Mouse (Mus musculus): Measurements from ENCODE around the gene Uox.

The Uox gene

GRCm38 (mm10) chr3:146586616-146587015 is 16.4 kb downstream of the Uox start:
- DNase-seq: no peak

DNA sequence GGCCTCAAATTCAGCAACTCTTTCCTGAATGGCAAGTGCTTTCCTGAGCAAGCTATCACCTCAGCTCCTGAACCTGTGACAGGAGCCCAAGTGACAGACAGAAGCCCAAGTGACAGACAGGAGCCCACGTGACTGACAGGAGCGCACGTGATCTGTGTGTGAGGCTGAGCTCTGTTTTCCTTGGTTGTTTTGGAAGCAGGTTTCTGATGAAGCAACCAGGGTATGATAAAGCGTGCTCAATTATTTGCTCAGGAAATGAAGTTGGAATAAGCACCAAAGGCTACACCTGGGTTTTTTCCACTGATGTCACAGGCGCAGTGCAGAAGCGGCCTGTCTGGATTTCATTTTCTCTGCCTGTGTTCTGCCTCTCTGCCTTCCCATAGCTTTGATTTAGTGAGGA is 19.3 kb downstream of the Uox start:
- no peak for DNase-seq

GRCm38 (mm10) chr3:146591159-146591558 is 20.9 kb downstream of the Uox start:
- DNase-seq: no peak

- DNase-seq: no peak
Measured at GRCm38 (mm10) chr3:146591601-146592000, 21.4 kb downstream of the Uox start.

DNA sequence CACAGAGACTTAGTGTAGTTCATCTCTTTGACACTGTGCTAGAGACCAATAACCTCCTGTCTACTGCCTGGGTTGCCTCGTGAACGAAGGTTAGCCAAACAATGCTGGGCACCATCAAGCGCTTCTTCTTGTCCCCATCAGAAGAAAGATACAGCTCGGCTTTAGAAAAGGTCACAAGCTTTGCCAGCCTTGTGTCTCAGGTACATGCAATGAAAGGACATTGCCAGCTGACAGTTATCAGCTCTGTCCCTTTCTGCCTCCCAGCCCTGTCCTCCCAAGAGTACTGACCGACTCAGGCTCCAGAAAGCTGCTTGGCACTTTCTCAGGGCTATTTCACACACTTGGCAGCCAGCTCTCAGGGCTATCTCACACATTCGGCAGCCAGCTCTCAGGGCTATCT is 25.2 kb downstream of the Uox start:
- DNase-seq: no peak

DNA sequence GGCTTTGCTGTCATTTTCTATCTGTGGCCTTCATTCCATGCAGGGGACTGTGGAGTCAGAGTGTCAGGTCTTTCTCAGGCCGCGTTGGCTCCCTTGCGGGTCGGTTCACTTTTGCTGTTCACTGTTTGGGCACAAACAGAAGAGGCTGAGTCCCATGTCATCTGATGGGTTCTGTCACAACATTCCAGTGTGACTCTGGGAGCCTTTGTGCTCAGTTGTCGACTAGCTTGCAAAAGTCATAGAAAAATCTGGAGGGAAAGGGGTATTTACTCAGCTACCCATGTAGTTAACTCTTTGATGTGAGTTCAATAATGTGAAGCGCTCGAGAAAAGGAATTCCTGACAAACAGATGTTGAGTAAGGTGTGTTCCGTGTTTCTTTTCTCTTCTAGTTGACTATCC is 26.2 kb downstream of the Uox start:
- no peak for DNase-seq

DNA sequence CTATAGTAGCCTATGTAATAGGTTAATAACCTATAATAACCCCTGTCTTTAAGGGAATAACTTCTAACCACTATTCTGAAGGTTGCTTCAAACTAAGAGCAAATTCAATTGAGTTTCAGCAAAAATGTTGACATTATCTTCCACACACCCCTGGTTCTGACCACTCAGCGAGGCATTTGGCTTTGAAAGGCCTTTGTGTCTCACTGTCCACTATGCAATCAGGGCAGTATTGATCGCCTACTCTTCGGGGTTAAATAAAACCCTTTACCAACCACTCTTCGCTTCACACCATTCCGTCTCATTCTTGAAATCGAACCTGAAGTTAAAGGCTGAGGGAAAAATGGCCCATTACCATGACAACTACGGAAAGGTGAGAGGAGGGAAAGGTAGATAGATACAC is 26.6 kb downstream of the Uox start:
- no peak for DNase-seq

GRCm38 (mm10) chr3:146598411-146598810 is 28.2 kb downstream of the Uox start:
- DNase-seq: no peak

DNA sequence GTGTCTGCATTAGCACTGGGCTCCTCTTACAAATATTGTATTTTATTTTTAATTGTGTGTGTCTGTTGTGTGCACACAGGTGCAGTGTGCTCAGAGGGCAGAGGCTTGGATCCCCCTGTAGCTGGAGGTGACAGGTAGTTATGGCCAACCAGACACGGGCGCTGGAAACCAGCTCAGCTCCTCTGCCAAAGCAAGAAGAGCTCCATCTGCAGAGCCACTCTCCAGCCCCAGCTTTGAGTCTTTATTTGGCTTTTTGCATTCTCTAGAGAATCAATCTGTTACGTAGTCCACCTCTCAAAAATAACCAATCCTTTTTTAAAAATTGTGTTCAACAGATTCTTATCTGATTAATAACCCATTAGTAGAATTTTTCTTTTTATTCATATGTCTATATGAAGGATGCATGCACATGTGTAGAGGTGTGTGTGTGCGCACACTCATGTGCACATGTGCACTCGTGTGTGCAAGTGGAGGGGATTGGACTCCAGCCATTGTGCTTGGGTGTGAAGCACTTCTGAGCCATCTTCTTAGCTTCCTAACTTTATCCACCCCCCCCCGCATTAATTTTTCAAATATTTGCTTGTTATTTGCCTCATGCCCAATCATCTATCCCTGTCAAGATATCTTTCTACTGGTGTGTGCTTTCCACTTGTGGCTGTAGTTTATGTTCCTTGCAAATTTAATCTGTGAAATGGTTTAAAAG is 29.1 kb downstream of the Uox start:
- DNase-seq: no peak

DNA sequence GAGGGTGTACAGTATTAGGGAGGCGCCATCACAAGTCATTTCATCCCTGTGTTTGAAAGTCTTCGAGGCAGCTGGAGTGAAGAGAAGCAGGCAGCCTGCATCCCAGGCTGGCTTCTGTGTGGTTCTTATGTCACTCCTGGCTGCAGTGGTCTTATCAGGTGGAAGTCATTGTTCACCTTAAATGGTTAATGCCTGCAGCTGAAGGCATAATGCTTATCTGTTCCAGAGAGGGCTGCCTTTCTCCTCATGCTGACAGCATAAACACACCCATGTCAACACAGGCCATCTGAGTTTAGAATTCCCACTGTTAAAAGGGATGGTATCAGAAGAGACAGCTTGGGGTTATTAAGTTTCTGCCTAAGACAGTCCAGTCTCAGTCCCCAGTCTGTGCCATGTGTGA is 31.0 kb downstream of the Uox start:
- DNase-seq: no peak

DNA sequence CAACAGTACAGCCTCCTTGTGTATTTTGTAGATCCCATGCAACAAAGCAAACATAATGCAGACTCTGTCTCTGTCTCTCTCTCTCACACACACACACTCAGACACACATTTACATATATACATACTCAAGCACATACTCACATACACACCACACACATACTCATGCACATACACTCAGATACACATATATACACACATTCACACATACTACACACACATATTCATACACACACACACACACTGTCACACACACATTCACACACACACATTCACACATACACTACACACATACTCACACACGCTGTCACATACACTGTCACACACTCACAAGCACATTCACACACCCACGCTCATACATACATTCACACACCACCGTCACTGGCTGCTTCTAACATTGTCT is 32.3 kb downstream of the Uox start:
- no peak for DNase-seq

DNA sequence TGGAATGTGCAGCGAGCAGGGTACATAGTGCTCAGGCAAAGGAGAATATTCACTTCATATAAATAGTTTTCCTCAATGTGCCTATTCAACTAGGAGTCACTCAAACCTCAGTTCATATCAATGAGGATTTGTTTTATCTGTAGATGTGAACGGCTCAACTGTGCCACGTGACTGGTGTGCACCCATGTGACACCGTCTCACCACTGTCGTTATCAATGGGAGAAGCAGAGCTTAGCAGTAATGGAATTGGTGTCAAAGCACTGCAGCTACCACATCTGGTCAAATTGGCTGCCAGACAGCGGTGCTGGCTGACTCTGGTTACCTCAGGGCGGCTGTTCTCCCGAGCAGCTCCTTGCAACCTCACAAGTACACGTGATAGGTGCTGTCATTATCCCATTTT is 34.4 kb downstream of the Uox start:
- no peak for DNase-seq

DNA sequence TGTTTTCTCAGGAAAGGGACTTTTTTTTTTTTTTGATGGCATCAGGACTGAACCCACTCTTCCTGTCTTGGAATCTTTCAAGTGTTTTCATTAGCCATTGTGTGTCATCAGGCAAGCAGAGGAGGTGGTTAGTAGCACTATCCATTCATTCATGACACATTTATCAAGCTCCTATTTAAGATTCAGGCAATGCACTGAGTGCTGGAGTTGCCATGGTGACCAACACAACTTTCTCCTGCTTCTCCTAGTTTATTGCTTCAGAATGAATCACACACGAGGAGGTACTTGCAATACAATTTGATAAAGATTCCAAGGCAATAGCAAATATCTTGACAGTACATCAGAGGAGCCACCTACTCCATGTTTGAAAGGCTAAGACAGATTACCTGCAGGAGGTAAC is 37.1 kb downstream of the Uox start:
- DNase-seq: no peak

DNA sequence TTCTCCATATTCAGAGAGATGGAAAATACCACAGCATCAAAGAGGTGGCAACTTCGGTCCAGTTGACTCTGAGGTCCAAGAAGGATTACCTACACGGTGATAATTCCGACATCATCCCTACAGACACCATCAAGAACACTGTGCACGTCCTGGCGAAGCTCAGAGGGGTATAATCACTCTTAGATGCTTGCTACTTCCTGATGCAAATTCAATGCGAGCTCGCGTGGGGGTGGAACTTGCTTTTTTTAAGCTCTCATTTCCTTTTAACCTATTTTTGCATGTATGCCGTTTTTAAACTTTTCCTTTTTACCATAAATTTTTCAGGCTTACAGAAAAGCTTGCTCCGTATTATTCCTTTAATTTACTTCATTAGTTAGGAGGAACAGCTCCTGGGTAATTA is 40.1 kb downstream of the Uox start:
- DNase-seq: no peak

GRCm38 (mm10) chr3:146611261-146611660 is 41.0 kb downstream of the Uox start:
- DNase-seq: no peak

- DNase-seq: no peak
Measured at GRCm38 (mm10) chr3:146611821-146612220, 41.6 kb downstream of the Uox start.

GRCm38 (mm10) chr3:146615496-146615895 is 45.3 kb downstream of the Uox start, which contains the start of gene Dnase2b:
Gene Dnase2b, minus strand, starts transcription at chr3:146615596.
- no peak for DNase-seq

GRCm38 (mm10) chr3:146616533-146617283 is 46.5 kb downstream of the Uox start:
- DNase-seq: no peak

DNA sequence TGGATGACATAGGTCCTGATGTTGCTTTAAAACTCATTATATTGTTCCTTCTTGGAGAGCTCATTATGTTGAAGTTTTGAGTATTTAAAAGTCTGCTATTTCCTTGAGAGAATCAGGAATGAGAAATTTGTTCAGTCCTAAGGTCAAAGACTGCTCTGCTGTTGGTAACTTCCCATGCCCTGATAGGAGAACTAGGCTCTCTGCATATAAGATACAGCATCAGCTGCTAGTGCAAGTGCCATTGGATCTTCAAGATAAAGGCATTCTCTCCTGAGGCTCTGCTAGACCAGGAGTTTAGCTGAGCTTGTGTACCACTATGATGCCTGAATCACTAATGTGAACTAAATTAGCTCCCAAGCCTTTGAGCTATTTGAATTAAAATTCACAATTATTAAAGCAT is 47.7 kb downstream of the Uox start:
- DNase-seq: no peak

DNA sequence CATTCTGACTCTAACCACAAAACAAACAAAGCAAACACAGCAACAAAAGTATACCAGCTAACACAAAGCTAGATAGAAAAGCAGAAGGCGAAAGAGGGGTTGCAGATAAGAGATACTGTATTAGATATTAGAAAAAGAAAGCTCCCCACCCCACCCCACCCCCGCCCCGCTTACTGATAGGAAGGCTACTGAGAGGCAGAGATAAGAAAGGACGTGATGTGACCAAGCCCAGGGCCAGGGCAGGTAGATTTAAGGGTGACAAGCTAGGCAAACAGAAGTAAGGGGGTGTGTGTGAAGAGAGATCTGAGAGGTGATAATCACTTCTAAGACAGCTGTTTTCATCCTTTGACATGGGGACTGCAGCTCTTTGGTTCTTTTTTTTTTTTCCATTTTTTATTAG is 48.1 kb downstream of the Uox start:
- DNase-seq: no peak

DNA sequence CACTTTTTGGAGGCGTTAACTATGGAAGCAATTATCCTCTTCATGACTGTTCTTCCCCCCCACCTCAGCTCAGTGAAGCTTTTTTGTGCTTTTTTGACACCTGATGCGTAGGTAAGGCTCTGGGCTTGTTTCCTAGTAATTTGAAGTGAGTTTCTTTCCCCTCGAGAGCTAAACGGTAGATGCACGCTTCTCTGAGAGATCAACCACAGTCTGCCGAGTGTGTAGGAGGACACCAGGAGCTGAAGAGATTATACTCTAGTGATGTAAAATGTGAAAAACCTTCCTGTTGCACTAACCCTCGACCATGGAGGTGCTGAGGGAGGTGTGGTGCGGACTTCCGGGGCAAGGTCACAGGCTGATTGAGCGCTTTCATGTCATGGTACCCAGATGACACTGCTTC is 49.9 kb downstream of the Uox start:
- no peak for DNase-seq

GRCm38 (mm10) chr3:146620555-146621249 is 50.5 kb downstream of the Uox start:
- DNase-seq: no peak

DNA sequence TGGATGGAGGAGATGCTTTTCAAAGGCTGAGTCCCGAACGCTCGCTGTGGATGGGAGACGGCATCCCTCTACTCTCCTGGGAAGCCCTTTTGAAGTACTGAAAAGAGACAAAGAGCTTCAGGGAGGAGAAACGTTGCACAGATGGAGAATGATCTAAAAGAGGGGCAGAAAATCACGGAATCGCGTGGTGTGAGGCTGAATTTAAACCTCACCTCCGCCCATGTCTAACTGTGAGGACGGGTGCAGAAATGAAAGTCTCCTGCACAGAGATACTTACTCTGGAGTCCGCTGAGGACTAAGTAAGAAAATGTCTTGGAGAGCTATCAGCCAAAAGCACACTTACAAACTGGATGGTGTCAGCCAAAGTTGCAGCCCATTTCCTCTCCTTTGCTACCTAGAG is 51.7 kb downstream of the Uox start:
- no peak for DNase-seq

GRCm38 (mm10) chr3:146625766-146626165 is 55.5 kb downstream of the Uox start:
- DNase-seq: no peak
